Mouse (Mus musculus): ENCODE measurements around the gene G430095P16Rik. TPM values are rescaled to one million over a fixed set of nuclear protein-coding genes. Genes with fewer than 3 reads are reported as not detected.
A peak's percentile ranks its signal among the peaks of the same experiment; 100 is the strongest.

The G430095P16Rik gene
- total and polyA plus RNA-seq, 2 experiments from 2014 or later: 1.0 to 3.0 TPM

DNA sequence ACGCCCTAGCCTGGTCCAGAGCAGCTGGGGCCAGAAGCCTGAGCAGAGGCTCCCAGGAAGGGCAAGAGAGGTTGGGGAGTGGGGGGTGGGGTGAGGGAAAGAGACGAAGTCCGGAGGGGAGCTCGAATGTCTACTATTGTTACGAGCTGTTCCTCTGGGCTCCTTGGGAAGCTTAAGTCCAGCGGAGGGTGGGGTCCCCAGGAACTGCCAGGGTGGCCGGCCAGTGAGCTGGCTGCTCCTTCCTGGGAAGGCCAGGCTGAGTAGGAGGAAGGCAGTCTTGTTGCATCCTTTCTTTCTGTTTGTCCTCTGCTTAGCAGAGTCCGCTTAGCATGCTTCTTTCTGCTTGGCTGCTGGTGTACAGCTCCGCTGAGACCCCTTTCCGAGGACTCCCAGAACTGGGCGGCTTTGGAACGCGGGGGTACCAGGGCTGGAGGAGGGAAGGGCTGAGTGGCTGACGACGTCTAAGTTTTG is 14.7 kb upstream of the G430095P16Rik start:
- Histone ChIP-seq H3K9ac (replicated peaks; ENCODE audit: low read depth, low read length) (no peak overlapping the region), H3K9me3 (replicated peaks; ENCODE audit: control insufficient read depth, low read length) (no peaks in the 10 kb centered on the region), H3K4me1 (ENCODE audit: control insufficient read depth, insufficient read depth) (0 out of 2 replicates have a peak, but pooled peaks cover 3% of the 10 kb centered on the region), H3K4me3 (ENCODE audit: low read depth, low read length) (peak overlapping the region; percentile 30; the same call in 1 of the 2 replicates), H3K36me3 (replicated peaks; ENCODE audit: control insufficient read depth, insufficient read depth, low read length) (no peaks in the 10 kb centered on the region; the same call in 1 of the 2 replicates), H3K27me3 (ENCODE audit: control insufficient read depth, insufficient read depth, low read length) (peaks cover 55% of the 10 kb centered on the region), H3K27ac (ENCODE audit: low read depth) (peak overlapping the region; percentile 76), H3K4me2 (ENCODE audit: low read depth, low read length) (peak overlapping the region; percentile 59)
- DNase-seq (ENCODE audit: low spot score) (no peak), ATAC-seq (ENCODE audit: insufficient read depth, low read depth) (no peak)
- WGBS: 38% methylated on average over 15 of the region's 15 CpGs
- TF ChIP-seq CTCF (IDR thresholded peaks at IDR 0.05; ENCODE audit: low read depth): no peak
- TF ChIP-seq EP300 (IDR thresholded peaks at IDR 0.05; ENCODE audit: low read depth): no peak

DNA sequence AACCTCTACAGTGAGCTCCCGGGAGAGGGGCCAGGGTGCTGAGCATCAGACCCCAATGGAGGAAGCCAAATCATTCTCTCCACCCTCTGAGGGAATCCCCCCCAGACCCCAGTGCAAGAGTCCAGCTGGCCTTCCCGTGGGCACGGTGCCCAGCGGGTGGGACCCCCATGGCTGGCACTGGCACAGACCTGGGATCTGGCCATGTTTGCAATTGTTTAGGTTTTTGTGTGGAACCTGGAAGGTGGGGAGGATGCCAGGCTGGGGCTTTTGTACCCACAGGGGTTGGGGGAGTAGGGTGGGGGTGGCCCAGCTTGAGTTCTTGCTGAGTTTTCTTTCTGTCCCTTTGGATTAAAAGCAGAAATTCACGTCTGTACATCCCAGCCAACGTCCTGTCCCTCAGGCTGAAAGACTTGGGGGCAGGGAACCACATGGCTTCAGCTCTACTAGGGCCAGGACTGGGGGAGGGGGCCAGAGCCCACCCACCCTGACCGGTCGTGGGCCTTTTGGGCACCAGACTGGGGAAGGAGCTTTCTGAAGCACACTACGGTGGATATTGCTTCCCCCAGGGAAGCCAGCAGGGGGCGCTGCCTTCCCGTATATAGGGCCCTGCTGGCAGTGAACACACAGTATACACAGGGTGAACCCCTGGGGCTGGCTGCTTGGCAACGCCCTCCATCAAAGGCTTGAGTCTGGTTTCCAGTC is 13.9 kb upstream of the G430095P16Rik start:
- TF ChIP-seq EP300 (IDR thresholded peaks at IDR 0.05; ENCODE audit: low read depth) (no peak), CTCF (IDR thresholded peaks at IDR 0.05; ENCODE audit: low read depth) (peak; percentile 94)
- Histone ChIP-seq H3K4me1 (ENCODE audit: control insufficient read depth, insufficient read depth) (0 out of 2 replicates have a peak, but pooled peaks cover 4% of the 10 kb centered on the region), H3K9me3 (replicated peaks; ENCODE audit: control insufficient read depth, low read length) (no peaks in the 10 kb centered on the region), H3K27ac (ENCODE audit: low read depth) (peak overlapping the region; percentile 46), H3K9ac (replicated peaks; ENCODE audit: low read depth, low read length) (no peak overlapping the region), H3K36me3 (replicated peaks; ENCODE audit: control insufficient read depth, insufficient read depth, low read length) (no peaks in the 10 kb centered on the region; the same call in none of the 2 replicates), H3K27me3 (ENCODE audit: control insufficient read depth, insufficient read depth, low read length) (peaks cover 46% of the 10 kb centered on the region), H3K4me2 (ENCODE audit: low read depth, low read length) (no peak overlapping the region), H3K4me3 (ENCODE audit: low read depth, low read length) (no peak overlapping the region)
- WGBS: 27% methylated on average over 12 of the region's 12 CpGs
- peak; percentile 83 for DNase-seq (ENCODE audit: low spot score)
- ATAC-seq (ENCODE audit: insufficient read depth, low read depth): peak; percentile 63

DNA sequence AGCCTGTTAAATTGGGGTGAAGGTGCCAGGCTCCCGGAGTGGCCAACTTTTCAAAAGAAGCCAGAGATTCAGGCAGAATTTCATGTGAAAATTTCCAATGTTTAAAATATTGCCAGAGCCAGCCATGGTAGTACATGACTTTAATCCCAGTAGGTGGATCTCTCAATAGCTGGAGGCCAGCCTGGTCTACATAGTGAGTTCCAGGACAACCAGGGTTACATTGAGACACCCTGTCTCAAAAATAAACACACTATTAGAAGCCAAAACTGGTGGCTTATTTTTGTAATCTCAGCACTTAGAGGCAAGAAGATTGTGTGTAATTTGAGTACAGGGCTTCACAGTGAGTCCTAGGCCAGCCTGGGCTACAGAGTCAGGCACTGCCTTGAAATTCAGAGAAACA is 12.9 kb upstream of the G430095P16Rik start:
- Histone ChIP-seq H3K4me3 (ENCODE audit: low read depth, low read length) (no peak overlapping the region), H3K9me3 (replicated peaks; ENCODE audit: control insufficient read depth, low read length) (no peaks in the 10 kb centered on the region), H3K9ac (replicated peaks; ENCODE audit: low read depth, low read length) (no peak overlapping the region), H3K4me1 (ENCODE audit: control insufficient read depth, insufficient read depth) (0 out of 2 replicates have a peak, but pooled peaks cover 4% of the 10 kb centered on the region), H3K27me3 (ENCODE audit: control insufficient read depth, insufficient read depth, low read length) (peaks cover 36% of the 10 kb centered on the region), H3K27ac (ENCODE audit: low read depth) (no peak overlapping the region), H3K4me2 (ENCODE audit: low read depth, low read length) (no peak overlapping the region), H3K36me3 (replicated peaks; ENCODE audit: control insufficient read depth, insufficient read depth, low read length) (no peaks in the 10 kb centered on the region; the same call in none of the 2 replicates)
- no peak for ATAC-seq (ENCODE audit: insufficient read depth, low read depth)
- 100% methylated on average over 1 of the region's 1 CpGs for WGBS
- no peak for DNase-seq (ENCODE audit: low spot score)
- TF ChIP-seq CTCF (IDR thresholded peaks at IDR 0.05; ENCODE audit: low read depth) (no peak), EP300 (IDR thresholded peaks at IDR 0.05; ENCODE audit: low read depth) (no peak)

DNA sequence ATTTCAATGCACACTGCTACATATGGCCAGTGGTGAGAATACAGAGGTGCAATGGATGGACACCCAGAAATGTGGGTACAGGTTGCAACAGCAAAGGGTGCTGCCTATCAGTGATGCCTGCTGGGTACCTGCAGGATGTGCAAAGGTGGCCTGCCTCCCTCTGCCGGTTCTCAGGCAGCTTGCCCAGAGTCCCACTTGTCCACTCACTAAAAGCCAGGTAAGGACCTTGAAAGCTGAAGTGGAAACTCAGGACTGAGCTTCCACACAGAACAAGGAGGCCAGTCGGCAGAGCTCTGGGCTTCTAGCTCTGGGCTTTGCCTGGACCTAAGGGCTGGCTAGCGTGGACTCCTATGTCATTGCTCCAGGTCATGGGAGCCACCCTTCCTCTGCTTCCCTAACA is 11.5 kb upstream of the G430095P16Rik start:
- Histone ChIP-seq H3K4me3 (ENCODE audit: low read depth, low read length) (no peak overlapping the region), H3K36me3 (replicated peaks; ENCODE audit: control insufficient read depth, insufficient read depth, low read length) (peaks cover 4% of the 10 kb centered on the region), H3K27me3 (ENCODE audit: control insufficient read depth, insufficient read depth, low read length) (peaks cover 26% of the 10 kb centered on the region), H3K4me2 (ENCODE audit: low read depth, low read length) (no peak overlapping the region), H3K9me3 (replicated peaks; ENCODE audit: control insufficient read depth, low read length) (no peaks in the 10 kb centered on the region), H3K4me1 (ENCODE audit: control insufficient read depth, insufficient read depth) (0 out of 2 replicates have a peak, but pooled peaks cover 4% of the 10 kb centered on the region), H3K27ac (ENCODE audit: low read depth) (peak overlapping the region; percentile 81), H3K9ac (replicated peaks; ENCODE audit: low read depth, low read length) (no peak overlapping the region)
- DNase-seq (ENCODE audit: low spot score) (no peak), ATAC-seq (ENCODE audit: insufficient read depth, low read depth) (no peak)
- WGBS: 58% methylated on average over 3 of the region's 3 CpGs
- TF ChIP-seq CTCF (IDR thresholded peaks at IDR 0.05; ENCODE audit: low read depth): no peak
- no peak for TF ChIP-seq EP300 (IDR thresholded peaks at IDR 0.05; ENCODE audit: low read depth)

GRCm38 (mm10) chr8:84711933-84712758 is 10.7 kb upstream of the G430095P16Rik start:
- Histone ChIP-seq H3K4me2 (ENCODE audit: low read depth, low read length) (no peak overlapping the region), H3K27me3 (ENCODE audit: control insufficient read depth, insufficient read depth, low read length) (peaks cover 22% of the 10 kb centered on the region), H3K36me3 (replicated peaks; ENCODE audit: control insufficient read depth, insufficient read depth, low read length) (peaks cover 10% of the 10 kb centered on the region), H3K4me1 (ENCODE audit: control insufficient read depth, insufficient read depth) (0 out of 2 replicates have a peak, but pooled peaks cover 4% of the 10 kb centered on the region), H3K9me3 (replicated peaks; ENCODE audit: control insufficient read depth, low read length) (no peaks in the 10 kb centered on the region), H3K27ac (ENCODE audit: low read depth) (peak overlapping the region; percentile 81), H3K4me3 (ENCODE audit: low read depth, low read length) (no peak overlapping the region), H3K9ac (replicated peaks; ENCODE audit: low read depth, low read length) (no peak overlapping the region)
- TF ChIP-seq CTCF (IDR thresholded peaks at IDR 0.05; ENCODE audit: low read depth): no peak
- TF ChIP-seq EP300 (IDR thresholded peaks at IDR 0.05; ENCODE audit: low read depth): peak; percentile 40; the same call in 1 of the 2 replicates
- 35% methylated on average over 11 of the region's 11 CpGs for WGBS
- peak; percentile 50 for ATAC-seq (ENCODE audit: insufficient read depth, low read depth)
- peak; percentile 58 for DNase-seq (ENCODE audit: low spot score)
